Comparison of ENCODE assay signal across 11 mouse cellular contexts in the genomic region with DNA sequence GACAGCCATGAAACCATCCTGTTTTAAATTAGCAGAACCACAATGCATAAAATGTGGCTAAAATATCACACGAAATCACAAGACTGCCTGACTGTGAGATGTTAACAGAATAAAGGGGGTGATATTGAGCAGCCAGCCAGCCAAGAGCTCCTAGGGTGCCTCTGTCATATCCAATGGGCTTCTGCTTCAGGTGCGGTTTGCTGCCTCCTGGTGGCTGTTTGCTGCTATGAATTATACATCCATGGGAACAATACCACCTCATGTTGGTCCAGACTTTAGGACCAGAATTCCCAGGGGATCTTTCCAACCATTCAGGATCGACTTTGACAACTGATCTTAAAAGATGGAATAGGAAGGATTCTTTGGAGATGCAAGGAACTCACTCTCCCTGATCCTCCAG. TPM values are rescaled to one million over a fixed set of nuclear protein-coding genes. Genes with fewer than 3 reads are reported as not detected.
A peak's percentile ranks its signal among the peaks of the same experiment; 100 is the strongest.
DNase-seq lines count a peak whose midpoint lies in the region; ATAC-seq and TF ChIP-seq lines count a peak whose summit lies in the region.
"Had no signal": no experiment of that assay in that cellular context is flagged by ENCODE, and none has a peak within 500 bp of the region (broad histone marks: within the 10 kb centered on the region; RNA-seq: fewer than 3 reads in every experiment).

No protein-coding gene starts in this region.

- peak; percentile 61 for DNase-seq in forebrain, embryonic 11.5 days (ENCODE audit: low spot score)
- DNase-seq in spleen, adult 2 months (ENCODE audit: low read depth in 1 of 2, low spot score in 2 of 2) = peak in 1 of 2 experiments; percentile 6
- no peak for DNase-seq in spleen, postnatal 4 days (ENCODE audit: low spot score in 2 of 2)
- DNase-seq in liver, postnatal 0 days = peak; percentile 26
- DNase-seq in thymus, postnatal 25 days = peak; percentile 49
- DNase-seq in kidney, postnatal 25 days = no peak
- no peak for DNase-seq in layer of hippocampus, adult 9-10 months (ENCODE audit: low spot score)

- 58% methylated on average over 3 of the region's 3 CpGs for WGBS in forebrain, embryonic 11.5 days
- 50% methylated on average over 3 of the region's 3 CpGs for WGBS in forebrain, embryonic 12.5 days
- 58% methylated on average over 3 of the region's 3 CpGs for WGBS in spleen, adult 2 months
- 35% methylated on average over 3 of the region's 3 CpGs for WGBS in liver, postnatal 0 days (ENCODE audit: insufficient replicate concordance)

- no peak for TF ChIP-seq POLR2A in spleen, adult 2 months (IDR thresholded peaks at IDR 0.05; ENCODE audit: low read depth, low read length)

- H3K27ac ChIP-seq in forebrain, embryonic 11.5 days (ENCODE audit: low read depth, low read length) = no peak overlapping the region
- H3K27ac ChIP-seq in forebrain, embryonic 12.5 days = no peak overlapping the region
- no peak overlapping the region for H3K27ac ChIP-seq in spleen, adult 2 months (ENCODE audit: insufficient read depth, low read length)
- no peak overlapping the region for H3K27ac ChIP-seq in liver, postnatal 0 days (ENCODE audit: low read depth)
- H3K27ac ChIP-seq: heart, embryonic 13.5 days; limb, embryonic 13.5 days had no signal

- TF ChIP-seq CTCF in spleen, adult 2 months (IDR thresholded peaks at IDR 0.05; ENCODE audit: extremely low read depth, insufficient read depth, insufficient read length, insufficient replicate concordance) = 0 out of 2 replicates have a peak, but pooled peaks have one; percentile 22
- TF ChIP-seq CTCF in liver, postnatal 0 days (IDR thresholded peaks at IDR 0.05; ENCODE audit: low read depth) = peak; percentile 59

- H3K36me3 ChIP-seq in forebrain, embryonic 11.5 days (ENCODE audit: control insufficient read depth, insufficient read depth, low read length) = no peaks in the 10 kb centered on the region
- no peaks in the 10 kb centered on the region for H3K36me3 ChIP-seq in forebrain, embryonic 12.5 days (replicated peaks)
- no peaks in the 10 kb centered on the region for H3K36me3 ChIP-seq in spleen, adult 2 months (ENCODE audit: control insufficient read depth, insufficient read depth, low read length)
- no peaks in the 10 kb centered on the region for H3K36me3 ChIP-seq in liver, postnatal 0 days (replicated peaks; ENCODE audit: insufficient read depth, low read length)
- H3K36me3 ChIP-seq: heart, embryonic 13.5 days; limb, embryonic 13.5 days had no signal

- H3K4me2 ChIP-seq in forebrain, embryonic 11.5 days (ENCODE audit: low read depth, low read length, severe bottlenecking) = no peak overlapping the region
- no peak overlapping the region for H3K4me2 ChIP-seq in forebrain, embryonic 12.5 days
- H3K4me2 ChIP-seq in liver, postnatal 0 days (ENCODE audit: low read depth, low read length) = no peak overlapping the region
- H3K4me2 ChIP-seq: heart, embryonic 13.5 days; limb, embryonic 13.5 days had no signal

- no peak for TF ChIP-seq EP300 in liver, postnatal 0 days (IDR thresholded peaks at IDR 0.05; ENCODE audit: low read depth)

- no peaks in the 10 kb centered on the region for H3K9me3 ChIP-seq in forebrain, embryonic 11.5 days (ENCODE audit: control insufficient read depth, low read length)
- H3K9me3 ChIP-seq in forebrain, embryonic 12.5 days = peaks cover 12% of the 10 kb centered on the region; the same call in 1 of the 2 replicates
- no peaks in the 10 kb centered on the region for H3K9me3 ChIP-seq in liver, postnatal 0 days (ENCODE audit: low read length)

- H3K4me1 ChIP-seq in forebrain, embryonic 11.5 days (replicated peaks; ENCODE audit: control insufficient read depth, insufficient read depth, low read length) = no peaks in the 10 kb centered on the region
- no peaks in the 10 kb centered on the region for H3K4me1 ChIP-seq in forebrain, embryonic 12.5 days
- H3K4me1 ChIP-seq in spleen, adult 2 months (ENCODE audit: control insufficient read depth, insufficient read depth, insufficient read length) = no peaks in the 10 kb centered on the region
- H3K4me1 ChIP-seq in liver, postnatal 0 days (ENCODE audit: insufficient read depth) = no peaks in the 10 kb centered on the region
- H3K4me1 ChIP-seq: heart, embryonic 13.5 days; limb, embryonic 13.5 days had no signal

- no peaks in the 10 kb centered on the region for H3K27me3 ChIP-seq in forebrain, embryonic 11.5 days (ENCODE audit: control insufficient read depth, insufficient read depth, low read length)
- peaks cover 7% of the 10 kb centered on the region; the same call in 1 of the 2 replicates for H3K27me3 ChIP-seq in forebrain, embryonic 12.5 days
- H3K27me3 ChIP-seq in spleen, adult 2 months (ENCODE audit: control insufficient read depth, insufficient read depth, low read length) = no peaks in the 10 kb centered on the region
- no peaks in the 10 kb centered on the region for H3K27me3 ChIP-seq in liver, postnatal 0 days (ENCODE audit: insufficient read depth, low read length)

- H3K9ac ChIP-seq in forebrain, embryonic 11.5 days (ENCODE audit: low read length) = no peak overlapping the region
- no peak overlapping the region for H3K9ac ChIP-seq in forebrain, embryonic 12.5 days
- H3K9ac ChIP-seq in liver, postnatal 0 days (replicated peaks) = no peak overlapping the region
- H3K9ac ChIP-seq: heart, embryonic 13.5 days; limb, embryonic 13.5 days had no signal

- no peak for ATAC-seq in forebrain, embryonic 11.5 days (replicated peaks; ENCODE audit: low FRiP score)
- ATAC-seq in forebrain, embryonic 12.5 days (ENCODE audit: low FRiP score) = no peak
- no peak for ATAC-seq in liver, postnatal 0 days
- ATAC-seq: inflammation-experienced regulatory T-cells, adult 6 months had no signal

- no peak overlapping the region for H3K4me3 ChIP-seq in forebrain, embryonic 11.5 days (ENCODE audit: low read depth, low read length)
- no peak overlapping the region for H3K4me3 ChIP-seq in forebrain, embryonic 12.5 days (replicated peaks)
- no peak overlapping the region for H3K4me3 ChIP-seq in spleen, adult 2 months (ENCODE audit: extremely low read depth, insufficient read depth, insufficient read length)
- H3K4me3 ChIP-seq in liver, postnatal 0 days (ENCODE audit: low read depth, low read length) = no peak overlapping the region
- H3K4me3 ChIP-seq: heart, embryonic 13.5 days; limb, embryonic 13.5 days had no signal

RNA-seq across cellular contexts. Expression of a gene that starts 27.3 kb away (rescaled TPM):
- 21.0 and 23.7 TPM in 2 replicates for polyA plus RNA-seq in forebrain, embryonic 11.5 days (2014; fragmentation: Nextera tagmentation; extraction: Ambion mirVana)
- polyA plus RNA-seq in forebrain, embryonic 12.5 days (2016; fragmentation: Nextera tagmentation; extraction: Ambion mirVana) = 28.2 and 30.2 TPM in 2 replicates
- 5.6 and 5.9 TPM in 2 replicates for polyA plus RNA-seq in spleen, adult 2 months (2012; rRNA removed)
- 6.1 and 8.0 TPM in 2 replicates for polyA plus RNA-seq in liver, postnatal 0 days (2015; fragmentation: Nextera tagmentation; extraction: Ambion mirVana)

Comparison
In these comparisons a context has a peak if more than half of its experiments do, and no peak if none do; other contexts are left out.
1. DNase-seq: peak in forebrain, embryonic 11.5 days (single experiment), liver, postnatal 0 days (single experiment) and thymus, postnatal 25 days (single experiment); none in spleen, postnatal 4 days (0 of 2), kidney, postnatal 25 days (0 of 2) and layer of hippocampus, adult 9-10 months (single experiment).